Mouse (Mus musculus): ENCODE results near the gene Gm10073.
A peak's percentile ranks its signal among the peaks of the same experiment; 100 is the strongest.
"Not testable (repeated sequence)": the region's sequence is repeated elsewhere in the genome, so short reads cannot be mapped to it uniquely, and the experiment has no call there.

The Gm10073 gene

DNA sequence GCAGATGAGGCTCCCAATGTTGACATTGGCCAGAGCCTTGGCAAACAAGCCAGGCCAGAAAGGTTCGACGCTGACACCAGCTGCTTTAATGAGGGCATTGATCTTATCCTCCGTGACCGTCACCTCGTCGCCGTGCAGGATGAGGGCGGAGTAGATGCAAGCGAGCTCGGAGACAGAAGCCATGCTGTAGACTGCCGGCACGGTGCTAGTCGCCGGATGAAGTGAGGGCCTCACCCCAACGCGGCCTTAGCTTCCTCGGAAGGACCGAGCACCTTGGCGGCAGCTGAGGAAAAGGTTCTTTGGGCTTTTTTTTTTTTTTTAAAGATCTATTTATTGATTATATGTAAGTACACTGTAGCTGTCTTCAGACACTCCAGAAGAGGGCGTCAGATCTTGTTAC is at the start of gene Gm10073:
Gene Gm10073, minus strand, starts transcription at position 294 of the 400 bp plus-strand sequence.
- not testable (repeated sequence) for DNase-seq

DNA sequence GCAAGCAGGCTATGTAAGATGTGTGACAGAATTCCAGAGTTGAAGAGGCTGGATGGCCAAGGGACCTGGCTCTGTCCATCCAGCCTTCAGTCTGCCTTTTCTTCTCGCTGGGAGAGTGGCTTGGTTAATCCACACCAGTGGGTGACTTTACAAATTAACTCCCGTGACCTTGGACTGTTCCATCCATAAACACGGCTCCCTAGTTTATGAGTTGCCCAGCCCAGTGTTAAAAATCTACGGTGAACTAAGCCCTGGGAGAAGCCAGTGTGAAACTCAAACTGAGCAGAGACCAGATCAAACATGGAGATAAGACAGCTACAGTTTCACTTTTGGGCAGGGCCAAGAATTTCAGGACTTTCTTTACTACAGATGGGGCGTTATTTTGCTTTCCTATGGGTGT is 49.8 kb upstream of the Gm10073 start:
- peak; percentile 91 for DNase-seq

GRCm38 (mm10) chr8:106620488-106620887 is 47.2 kb upstream of the Gm10073 start:
- DNase-seq = peak; percentile 71

- DNase-seq = peak; percentile 87
Observed at GRCm38 (mm10) chr8:106619549-106620245, 46.4 kb upstream of the Gm10073 start.

- DNase-seq = no peak
Observed at GRCm38 (mm10) chr8:106618324-106618723, 45.1 kb upstream of the Gm10073 start.

DNA sequence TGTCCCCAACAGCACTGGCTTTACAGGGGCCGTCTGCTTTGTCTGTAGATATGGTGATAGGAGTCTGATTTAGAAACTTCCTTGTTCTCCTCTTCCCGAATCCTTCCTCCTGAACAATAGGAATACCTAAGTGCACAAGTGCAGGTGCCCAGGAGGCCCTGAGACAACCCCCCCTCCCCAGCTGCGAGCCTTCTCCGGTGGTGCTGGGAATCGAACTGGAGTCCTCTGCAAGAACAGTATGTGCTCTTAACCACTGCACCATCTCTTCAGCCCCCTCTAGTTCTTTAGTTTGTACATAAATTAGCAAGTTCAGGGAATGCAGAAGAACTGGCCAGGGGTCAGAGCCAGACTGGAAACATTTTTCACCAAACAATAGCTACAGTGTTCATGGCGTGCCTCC is 44.6 kb upstream of the Gm10073 start:
- no peak for DNase-seq

- DNase-seq = no peak
Observed at GRCm38 (mm10) chr8:106617196-106617595, 43.9 kb upstream of the Gm10073 start.

DNA sequence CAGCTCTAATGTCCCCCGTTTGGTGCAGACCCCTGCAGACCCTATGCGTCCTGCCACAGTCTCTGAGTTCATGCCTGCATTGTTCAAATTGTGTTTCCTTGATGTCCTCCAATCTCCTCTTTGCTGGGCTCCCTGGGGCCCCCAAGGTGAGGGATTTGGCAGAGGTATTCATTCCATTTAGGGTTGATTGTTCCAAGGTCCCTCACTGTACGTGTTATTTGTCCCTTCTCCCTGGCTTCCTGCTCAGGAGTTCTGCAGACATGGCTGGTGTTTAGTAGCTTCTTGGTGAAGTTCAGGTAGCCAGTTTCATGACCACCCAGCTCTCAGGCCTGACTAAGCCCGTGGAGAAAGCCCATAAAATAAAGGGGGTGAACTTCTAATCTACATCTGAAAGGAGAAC is 43.4 kb upstream of the Gm10073 start:
- no peak for DNase-seq

GRCm38 (mm10) chr8:106615661-106616299 is 42.5 kb upstream of the Gm10073 start:
- DNase-seq = peak; percentile 76

DNA sequence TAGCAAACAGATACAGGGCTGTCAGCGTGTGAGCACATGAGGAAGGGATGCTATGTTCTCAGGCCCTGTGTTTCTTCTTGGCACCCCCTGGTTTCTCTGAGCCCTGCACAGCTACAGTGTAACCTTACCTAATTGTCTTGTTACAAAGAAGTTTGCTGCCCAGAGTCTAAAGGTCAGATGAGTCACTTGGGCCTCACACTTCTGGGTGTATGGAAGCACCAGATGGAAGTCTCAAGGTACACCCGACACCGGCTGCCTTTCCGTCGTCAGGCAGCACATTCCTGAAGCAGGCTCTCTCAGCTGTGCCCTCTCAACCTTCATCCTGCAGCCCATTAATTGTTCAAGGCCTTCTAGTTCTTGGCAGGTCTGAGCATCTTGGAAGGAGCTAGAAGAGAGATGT is 41.4 kb upstream of the Gm10073 start:
- peak; percentile 87 for DNase-seq

GRCm38 (mm10) chr8:106612047-106612446 is 38.8 kb upstream of the Gm10073 start:
- no peak for DNase-seq

DNA sequence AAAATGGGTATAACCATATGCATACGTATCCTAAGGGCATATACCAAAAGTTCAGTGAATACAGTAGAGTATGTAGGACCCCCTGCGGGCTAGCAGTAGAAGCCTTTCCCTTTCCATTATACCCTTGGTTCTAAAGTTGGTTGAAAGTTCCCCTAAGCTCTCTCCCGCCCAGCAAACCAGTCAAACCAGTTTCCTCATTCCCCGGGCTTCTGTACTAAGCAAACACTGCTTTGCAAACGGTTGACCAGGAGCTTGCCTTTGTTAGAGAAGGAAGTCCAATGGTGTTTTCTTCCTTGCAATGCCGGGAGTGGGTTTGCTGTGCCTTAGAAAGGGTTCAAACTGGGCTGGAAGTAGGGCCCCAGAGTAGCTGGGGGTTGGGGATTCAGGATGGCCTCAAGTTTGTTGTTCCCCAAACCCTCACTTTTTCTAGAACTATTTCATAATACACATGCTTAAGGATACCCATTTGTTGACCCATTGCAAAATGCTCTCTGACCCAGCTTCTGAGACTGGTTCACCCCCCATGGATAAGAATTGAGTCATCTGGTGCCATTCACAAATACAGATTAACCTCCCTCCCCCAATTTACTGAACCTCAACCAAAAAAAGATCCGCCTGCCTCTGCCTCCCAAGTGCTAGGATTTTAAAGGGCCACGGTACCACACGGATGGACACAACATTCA is 37.8 kb upstream of the Gm10073 start:
- DNase-seq = peak; percentile 51

GRCm38 (mm10) chr8:106609076-106609903 is 36.0 kb upstream of the Gm10073 start:
- DNase-seq = no peak

GRCm38 (mm10) chr8:106608425-106608824 is 35.2 kb upstream of the Gm10073 start:
- DNase-seq = no peak

DNA sequence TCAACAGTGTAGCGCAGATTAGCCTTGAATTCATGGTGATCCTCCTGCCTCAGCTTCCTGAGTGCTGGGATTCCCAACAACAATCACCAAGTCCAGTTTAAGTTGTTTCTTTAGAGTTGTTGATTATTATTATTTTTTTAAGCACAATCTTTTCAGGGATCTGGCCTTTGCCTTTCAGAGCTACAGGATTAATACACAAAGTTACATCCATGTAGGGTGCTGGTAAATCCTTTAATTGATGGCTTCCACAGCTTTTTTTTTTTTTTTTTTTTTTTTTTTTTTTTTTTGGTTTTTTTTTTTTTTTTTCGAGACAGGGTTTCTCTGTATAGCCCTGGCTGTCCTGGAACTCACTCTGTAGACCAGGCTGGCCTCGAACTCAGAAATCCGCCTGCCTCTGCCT is 34.5 kb upstream of the Gm10073 start:
- not testable (repeated sequence) for DNase-seq

GRCm38 (mm10) chr8:106606601-106607145 is 33.4 kb upstream of the Gm10073 start:
- no peak for DNase-seq

DNA sequence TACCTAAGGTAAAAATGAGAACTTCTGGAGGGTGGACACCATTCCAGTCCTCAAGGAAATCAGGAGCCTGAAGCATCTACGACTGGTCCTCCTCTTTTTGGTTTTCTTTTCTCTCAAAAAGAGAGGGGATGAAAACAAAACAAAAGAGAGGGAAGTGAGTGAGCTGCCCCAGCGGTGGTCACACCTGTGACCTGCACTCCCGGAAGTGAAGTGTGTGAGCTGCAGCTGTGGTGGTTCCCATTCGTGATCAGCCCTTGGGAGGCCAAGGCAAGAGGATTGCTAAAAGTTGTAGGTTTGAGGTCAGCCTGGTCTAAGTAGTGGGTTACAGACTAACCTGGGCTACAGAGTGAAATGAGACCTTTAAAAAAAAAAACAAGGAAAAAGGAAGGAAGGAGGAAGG is 32.9 kb upstream of the Gm10073 start:
- no peak for DNase-seq

DNA sequence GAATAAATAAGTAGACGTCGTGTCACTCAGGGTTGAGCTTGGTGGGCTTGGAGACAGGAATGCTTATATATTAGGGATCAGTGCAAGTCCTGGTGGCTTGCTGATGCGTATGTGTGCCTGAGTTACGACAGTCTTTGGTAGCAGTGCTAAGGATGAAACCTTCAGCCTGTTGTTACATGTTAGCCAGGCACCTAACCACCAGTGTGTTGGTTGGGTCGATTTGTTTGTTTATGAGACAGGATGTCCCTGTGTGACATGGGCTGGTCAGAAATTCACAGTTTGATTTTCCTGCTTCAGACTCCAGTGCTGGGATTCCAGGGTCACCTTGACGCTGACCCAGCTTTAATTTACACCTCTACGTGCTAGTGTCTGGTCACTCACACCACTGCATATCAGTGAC is 32.4 kb upstream of the Gm10073 start:
- DNase-seq = no peak

DNA sequence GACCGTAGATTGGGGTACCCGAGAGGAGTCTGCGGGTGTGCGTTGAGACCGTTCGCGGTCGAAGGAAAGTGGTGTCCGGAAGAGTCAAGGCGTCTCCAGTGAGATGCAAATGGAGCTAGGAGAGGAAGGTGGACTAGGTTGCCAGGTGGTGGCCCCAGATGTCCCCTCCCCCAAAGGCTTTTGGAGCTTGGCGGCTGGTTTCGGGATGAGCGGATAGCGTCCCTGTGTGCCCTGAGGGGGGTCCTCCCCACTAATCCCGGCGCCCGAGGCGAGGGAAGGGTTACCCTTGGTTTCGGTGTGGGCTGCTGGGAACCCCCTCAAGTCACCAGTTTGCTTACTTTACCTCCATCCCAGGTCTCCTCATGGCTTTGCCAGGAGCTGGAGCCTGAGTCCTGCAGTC is 30.7 kb upstream of the Gm10073 start:
- no peak for DNase-seq

DNA sequence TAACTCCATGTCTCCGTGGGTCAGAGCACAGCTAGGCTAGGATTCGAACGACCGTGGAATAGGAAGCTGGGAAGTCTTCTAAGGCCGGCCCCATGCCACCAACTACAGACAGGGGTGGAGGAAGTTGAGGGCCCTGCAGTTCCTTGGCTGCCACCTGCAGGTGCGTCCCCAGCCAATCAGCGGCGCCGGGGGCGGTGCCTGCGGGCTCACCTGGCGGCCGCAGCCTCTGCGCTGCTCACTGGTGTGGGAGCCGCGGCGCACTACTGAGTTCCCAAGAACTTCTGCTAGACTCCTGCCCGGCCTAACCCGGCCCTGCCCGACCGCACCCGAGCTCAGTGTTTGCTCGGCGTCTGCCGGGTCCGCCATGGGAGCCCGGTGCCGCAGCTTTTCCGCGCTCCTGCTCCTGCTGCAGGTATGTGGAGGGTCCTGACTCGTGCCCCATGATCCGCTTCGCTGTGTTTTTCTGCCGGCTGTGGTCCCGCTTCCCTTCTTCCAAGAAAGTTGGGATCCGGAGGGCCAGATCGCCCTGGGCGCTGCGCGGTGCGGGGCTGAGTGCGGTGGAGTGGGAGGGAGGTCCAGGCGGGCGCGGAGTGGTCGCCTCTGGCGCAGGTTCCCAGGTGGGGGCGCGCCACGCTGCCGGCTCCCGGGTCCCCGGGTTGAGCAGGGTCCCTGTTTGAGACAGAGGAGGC is 30.0 kb upstream of the Gm10073 start, which contains the start of gene Cdh1:
Gene Cdh1, plus strand, starts transcription at position 221 of the 689 bp plus-strand sequence.
- peak; percentile 97 for DNase-seq

GRCm38 (mm10) chr8:106599265-106599979 is 26.2 kb upstream of the Gm10073 start:
- no peak for DNase-seq
